Mouse (Mus musculus): ENCODE measurements at regions not wholly inside any gene's neighbourhood (a gene's known extent, or its start where the extent isn't known, plus 50 kb on each side); places are given as distances from the start of the nearest gene placed in this dataset.

DNA sequence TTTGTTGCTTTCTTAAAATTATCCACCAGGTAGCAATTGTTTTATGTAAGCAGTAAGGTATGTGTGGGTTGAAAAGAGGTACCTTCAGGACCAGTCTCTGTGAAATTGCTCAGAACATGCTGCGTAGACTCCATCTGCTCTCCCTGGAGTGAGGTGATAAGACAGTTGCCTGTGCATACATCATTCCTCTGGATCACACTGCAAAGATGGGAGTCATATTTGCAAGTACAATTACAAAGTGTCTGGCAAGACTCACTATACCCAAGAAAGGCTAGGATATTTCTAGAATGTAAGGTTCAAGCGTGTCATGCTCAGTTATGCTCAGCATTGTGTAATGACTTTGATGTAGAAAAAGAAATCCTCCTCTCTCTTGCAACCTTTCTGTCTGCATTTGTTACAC is 1283.5 kb upstream of the Slc10a2 start:
- no peaks in the 10 kb centered on the region for H3K9me3 ChIP-seq (replicated peaks)
- H3K27me3 ChIP-seq = no peaks in the 10 kb centered on the region
- no peak for ATAC-seq (ENCODE audit: low FRiP score)
- no peak overlapping the region for H3K4me3 ChIP-seq
- H3K36me3 ChIP-seq = no peaks in the 10 kb centered on the region
- H3K4me1 ChIP-seq = no peaks in the 10 kb centered on the region
- H3K4me2 ChIP-seq (replicated peaks) = no peak overlapping the region
- H3K9ac ChIP-seq = no peak overlapping the region
- 83% methylated on average over 2 of the region's 2 CpGs for WGBS
- H3K27ac ChIP-seq = no peak overlapping the region

GRCm38 (mm10) chr8:6374712-6375111 is 1269.6 kb upstream of the Slc10a2 start:
- Histone ChIP-seq H3K27me3 (no peaks in the 10 kb centered on the region), H3K9ac (no peak overlapping the region), H3K9me3 (replicated peaks) (no peaks in the 10 kb centered on the region), H3K4me3 (no peak overlapping the region), H3K4me1 (no peaks in the 10 kb centered on the region), H3K4me2 (replicated peaks) (no peak overlapping the region), H3K36me3 (no peaks in the 10 kb centered on the region), H3K27ac (no peak overlapping the region)
- WGBS = 58% methylated on average over 3 of the region's 3 CpGs
- ATAC-seq (ENCODE audit: low FRiP score) = no peak

DNA sequence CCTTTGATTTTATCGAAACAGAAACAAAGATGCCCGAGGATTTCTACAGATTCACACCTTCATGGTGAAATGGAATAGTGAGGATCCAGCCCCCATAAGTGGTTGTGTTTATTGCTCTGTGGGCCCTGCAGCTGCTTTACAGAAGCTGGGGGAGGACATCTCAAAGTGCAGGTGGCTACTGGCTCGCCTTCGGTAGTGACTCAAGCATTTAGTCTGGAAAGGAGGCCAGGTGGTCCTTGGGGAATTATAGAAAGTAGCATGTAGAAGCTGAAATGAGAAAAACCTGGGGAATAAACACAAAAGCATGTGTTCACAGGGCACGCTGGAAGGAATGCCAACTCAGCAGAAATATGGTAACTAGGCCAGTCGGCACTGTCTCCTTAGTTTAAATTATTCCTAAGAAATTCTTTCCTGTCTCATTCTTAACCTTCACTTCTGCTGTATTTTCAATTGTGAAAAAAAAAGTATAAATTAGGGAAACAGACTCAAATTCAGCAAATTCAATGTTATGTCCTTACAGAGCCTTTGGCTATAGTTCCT is 1256.3 kb upstream of the Slc10a2 start:
- ATAC-seq (ENCODE audit: low FRiP score) = no peak
- WGBS = 75% methylated on average over 6 of the region's 6 CpGs
- no peaks in the 10 kb centered on the region for H3K27me3 ChIP-seq
- H3K9ac ChIP-seq = no peak overlapping the region
- no peaks in the 10 kb centered on the region for H3K9me3 ChIP-seq (replicated peaks)
- H3K27ac ChIP-seq = no peak overlapping the region
- H3K36me3 ChIP-seq = no peaks in the 10 kb centered on the region
- H3K4me1 ChIP-seq = no peaks in the 10 kb centered on the region
- H3K4me3 ChIP-seq = no peak overlapping the region
- H3K4me2 ChIP-seq (replicated peaks) = no peak overlapping the region

DNA sequence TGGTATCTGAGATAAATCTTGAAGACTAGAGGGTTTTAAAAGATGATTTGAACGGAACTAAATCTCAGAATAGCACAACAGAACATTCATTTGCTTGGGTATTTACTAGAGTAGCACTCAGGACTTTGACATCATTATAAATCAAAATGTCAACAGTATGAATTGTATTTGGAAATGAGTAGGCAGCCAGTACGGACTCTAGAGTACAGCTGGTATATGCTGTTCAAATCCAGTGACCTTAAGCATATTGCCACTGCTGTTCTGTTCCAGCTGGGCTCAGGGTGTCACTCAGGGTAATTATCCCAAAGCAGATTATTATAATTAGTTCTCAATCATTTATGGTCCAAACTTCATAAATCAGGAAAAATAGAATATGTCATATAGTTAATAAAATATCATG is 1252.7 kb upstream of the Slc10a2 start:
- Histone ChIP-seq H3K4me1 (no peaks in the 10 kb centered on the region), H3K36me3 (no peaks in the 10 kb centered on the region), H3K9ac (no peak overlapping the region), H3K9me3 (replicated peaks) (no peaks in the 10 kb centered on the region), H3K4me2 (replicated peaks) (no peak overlapping the region), H3K27me3 (no peaks in the 10 kb centered on the region), H3K4me3 (no peak overlapping the region), H3K27ac (no peak overlapping the region)
- 49% methylated on average over 2 of the region's 2 CpGs for WGBS
- peak; percentile 58; the same call in 1 of the 2 replicates for ATAC-seq (ENCODE audit: low FRiP score)

DNA sequence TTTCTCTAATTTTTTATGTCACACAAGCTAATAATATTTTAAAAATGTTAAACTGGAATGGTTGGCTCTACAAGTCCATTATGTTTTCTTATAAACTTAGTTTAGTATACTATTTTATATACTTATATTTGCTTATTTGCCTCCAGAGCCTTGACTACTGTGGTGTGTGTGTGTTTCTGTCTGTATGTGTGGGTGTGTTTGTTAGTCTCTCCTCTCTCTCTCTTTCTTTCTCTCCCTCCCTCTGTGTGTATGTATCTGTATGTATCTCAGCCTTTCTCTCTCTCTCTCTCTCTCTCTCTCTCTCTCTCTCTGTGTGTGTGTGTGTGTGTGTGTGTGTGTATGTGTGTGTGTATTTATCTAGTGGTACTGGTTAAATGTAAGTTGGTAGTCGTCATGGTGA is 1245.3 kb upstream of the Slc10a2 start:
- H3K4me2 ChIP-seq (replicated peaks) = no peak overlapping the region
- no peaks in the 10 kb centered on the region for H3K27me3 ChIP-seq
- H3K9ac ChIP-seq = no peak overlapping the region
- no peak for ATAC-seq (ENCODE audit: low FRiP score)
- no peaks in the 10 kb centered on the region for H3K36me3 ChIP-seq
- H3K4me1 ChIP-seq = no peaks in the 10 kb centered on the region
- WGBS = 69% methylated on average over 1 of the region's 1 CpGs
- no peaks in the 10 kb centered on the region for H3K9me3 ChIP-seq (replicated peaks)
- H3K4me3 ChIP-seq = no peak overlapping the region
- H3K27ac ChIP-seq = no peak overlapping the region

DNA sequence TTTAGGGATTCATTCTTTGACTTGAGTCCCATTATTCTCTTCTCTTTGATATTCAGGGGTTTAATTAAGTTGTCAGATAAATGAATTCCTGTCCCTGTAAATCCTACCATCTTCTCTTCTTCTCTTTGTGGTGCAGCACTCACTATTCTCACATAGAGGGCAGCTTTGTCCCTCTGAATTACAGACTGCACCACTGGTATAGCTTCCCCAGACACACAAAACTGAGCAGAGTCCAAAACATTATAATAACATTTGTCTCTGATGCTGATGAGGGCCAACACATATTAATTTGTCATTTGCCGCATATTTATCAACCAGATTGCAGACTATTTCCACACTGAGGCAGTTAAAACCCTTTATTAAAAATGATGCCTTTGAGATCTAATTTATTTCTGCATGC is 1244.9 kb upstream of the Slc10a2 start:
- no peak overlapping the region for H3K9ac ChIP-seq
- H3K9me3 ChIP-seq (replicated peaks) = no peaks in the 10 kb centered on the region
- no peaks in the 10 kb centered on the region for H3K27me3 ChIP-seq
- no peak overlapping the region for H3K4me2 ChIP-seq (replicated peaks)
- H3K4me3 ChIP-seq = no peak overlapping the region
- no peak overlapping the region for H3K27ac ChIP-seq
- peak; percentile 48; the same call in 1 of the 2 replicates for ATAC-seq (ENCODE audit: low FRiP score)
- no peaks in the 10 kb centered on the region for H3K4me1 ChIP-seq
- 76% methylated on average over 1 of the region's 1 CpGs for WGBS
- no peaks in the 10 kb centered on the region for H3K36me3 ChIP-seq

GRCm38 (mm10) chr8:6345704-6346103 is 1240.6 kb upstream of the Slc10a2 start:
- no peak overlapping the region for H3K9ac ChIP-seq
- no peak overlapping the region for H3K27ac ChIP-seq
- ATAC-seq (ENCODE audit: low FRiP score) = no peak
- no peaks in the 10 kb centered on the region for H3K27me3 ChIP-seq
- no peaks in the 10 kb centered on the region for H3K4me1 ChIP-seq
- H3K36me3 ChIP-seq = no peaks in the 10 kb centered on the region
- WGBS = 70% methylated on average over 1 of the region's 1 CpGs
- no peak overlapping the region for H3K4me3 ChIP-seq
- H3K9me3 ChIP-seq (replicated peaks) = no peaks in the 10 kb centered on the region
- no peak overlapping the region for H3K4me2 ChIP-seq (replicated peaks)

- ATAC-seq (ENCODE audit: low FRiP score) = no peak
- 59% methylated on average over 3 of the region's 3 CpGs for WGBS
- H3K4me2 ChIP-seq (replicated peaks) = no peak overlapping the region
- no peaks in the 10 kb centered on the region for H3K9me3 ChIP-seq (replicated peaks)
- H3K36me3 ChIP-seq = no peaks in the 10 kb centered on the region
- H3K4me1 ChIP-seq = no peaks in the 10 kb centered on the region
- no peak overlapping the region; the same call in 1 of the 2 replicates for H3K27ac ChIP-seq
- H3K9ac ChIP-seq = no peak overlapping the region
- no peaks in the 10 kb centered on the region for H3K27me3 ChIP-seq
- no peak overlapping the region for H3K4me3 ChIP-seq
Observed at GRCm38 (mm10) chr8:6340158-6340855, 1235.2 kb upstream of the Slc10a2 start.

- ATAC-seq (ENCODE audit: low FRiP score) = no peak
- Histone ChIP-seq H3K4me1 (no peaks in the 10 kb centered on the region), H3K36me3 (no peaks in the 10 kb centered on the region), H3K4me2 (replicated peaks) (no peak overlapping the region), H3K4me3 (no peak overlapping the region), H3K27me3 (no peaks in the 10 kb centered on the region), H3K9me3 (replicated peaks) (no peaks in the 10 kb centered on the region), H3K9ac (no peak overlapping the region), H3K27ac (no peak overlapping the region)
- 80% methylated on average over 3 of the region's 3 CpGs for WGBS
Observed at GRCm38 (mm10) chr8:6334254-6334993, 1229.3 kb upstream of the Slc10a2 start.

GRCm38 (mm10) chr8:6321346-6321745 is 1216.2 kb upstream of the Slc10a2 start:
- 70% methylated on average over 1 of the region's 1 CpGs for WGBS
- Histone ChIP-seq H3K9ac (no peak overlapping the region), H3K27ac (no peak overlapping the region), H3K4me1 (no peaks in the 10 kb centered on the region), H3K4me2 (replicated peaks) (no peak overlapping the region), H3K36me3 (no peaks in the 10 kb centered on the region), H3K9me3 (replicated peaks) (no peaks in the 10 kb centered on the region), H3K27me3 (no peaks in the 10 kb centered on the region), H3K4me3 (no peak overlapping the region)
- no peak for ATAC-seq (ENCODE audit: low FRiP score)

- no peaks in the 10 kb centered on the region for H3K36me3 ChIP-seq
- no peak overlapping the region for H3K9ac ChIP-seq
- no peaks in the 10 kb centered on the region for H3K27me3 ChIP-seq
- no peak for ATAC-seq (ENCODE audit: low FRiP score)
- no peaks in the 10 kb centered on the region for H3K9me3 ChIP-seq (replicated peaks)
- no peak overlapping the region for H3K4me2 ChIP-seq (replicated peaks)
- no peaks in the 10 kb centered on the region for H3K4me1 ChIP-seq
- H3K4me3 ChIP-seq = no peak overlapping the region
- no peak overlapping the region for H3K27ac ChIP-seq
- WGBS = 74% methylated on average over 4 of the region's 4 CpGs
Observed at GRCm38 (mm10) chr8:6315162-6315845, 1210.2 kb upstream of the Slc10a2 start.

DNA sequence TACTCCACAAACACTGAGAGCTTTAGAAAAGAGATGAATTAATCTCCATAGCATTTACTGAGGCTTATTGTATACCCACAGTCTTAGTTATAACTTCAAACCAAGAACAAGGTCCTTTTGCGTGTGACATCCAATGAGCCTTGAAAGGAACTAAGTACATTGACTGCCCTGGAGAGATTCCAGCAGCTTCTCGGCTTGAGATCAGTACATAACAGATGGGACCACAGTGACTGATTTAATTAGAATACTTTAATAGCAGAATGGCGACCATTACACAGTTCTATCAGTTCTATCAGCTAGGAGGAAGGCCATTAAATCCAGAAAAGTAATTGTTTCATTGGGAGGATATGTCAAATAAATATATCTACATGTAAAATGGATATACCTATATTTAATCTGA is 1183.7 kb upstream of the Slc10a2 start:
- peak; percentile 78; the same call in 1 of the 2 replicates for ATAC-seq (ENCODE audit: low FRiP score)

More for the DNA sequence above, 1183.7 kb upstream of the Slc10a2 start:
- no peak overlapping the region for H3K9ac ChIP-seq
- 27% methylated on average over 3 of the region's 3 CpGs for WGBS
- no peak overlapping the region for H3K4me3 ChIP-seq
- no peaks in the 10 kb centered on the region for H3K4me1 ChIP-seq
- H3K36me3 ChIP-seq = no peaks in the 10 kb centered on the region
- no peaks in the 10 kb centered on the region for H3K9me3 ChIP-seq (replicated peaks)
- no peaks in the 10 kb centered on the region for H3K27me3 ChIP-seq
- no peak overlapping the region for H3K27ac ChIP-seq
- no peak overlapping the region for H3K4me2 ChIP-seq (replicated peaks)
